Mouse (Mus musculus) ovary, adult 18-20 months (tissue): Measurements from ENCODE around the gene Oat.

Experiments
- DNase-seq: peaks from one replicate; pipeline ENCODE4 v3.0.0; 2022; ENCODE audit warnings: low spot score, mixed read lengths

Oat gene

GRCm38 (mm10) chr7:132576116-132576650 is at the start of gene Oat:
Oat (minus strand) TSS chr7:132576398.
- peak; percentile 95 for DNase-seq

GRCm38 (mm10) chr7:132624161-132624560 is 48.0 kb upstream of the Oat start:
- no peak for DNase-seq

GRCm38 (mm10) chr7:132619975-132620918 is 44.0 kb upstream of the Oat start:
- DNase-seq: no peak

- no peak for DNase-seq
These were observed 43.4 kb upstream of the Oat start for GRCm38 (mm10) chr7:132619549-132619948.

GRCm38 (mm10) chr7:132617021-132617564 is 40.9 kb upstream of the Oat start:
- no peak for DNase-seq

GRCm38 (mm10) chr7:132616391-132616790 is 40.2 kb upstream of the Oat start:
- DNase-seq: no peak

- peak; percentile 58 for DNase-seq
These were observed 39.1 kb upstream of the Oat start for GRCm38 (mm10) chr7:132615346-132615745.

GRCm38 (mm10) chr7:132611530-132611929 is 35.3 kb upstream of the Oat start:
- no peak for DNase-seq

GRCm38 (mm10) chr7:132610468-132611318 is 34.5 kb upstream of the Oat start, which contains the start of gene Lhpp:
Lhpp (plus strand) TSS chr7:132610638.
- DNase-seq: peak; percentile 69

GRCm38 (mm10) chr7:132608316-132609020 is 32.3 kb upstream of the Oat start:
- DNase-seq: no peak

- DNase-seq: no peak
These were observed 29.5 kb upstream of the Oat start for GRCm38 (mm10) chr7:132605689-132606088.

GRCm38 (mm10) chr7:132604720-132605119 is 28.5 kb upstream of the Oat start:
- DNase-seq: no peak

GRCm38 (mm10) chr7:132600926-132601325 is 24.7 kb upstream of the Oat start:
- DNase-seq: no peak

GRCm38 (mm10) chr7:132600026-132600425 is 23.8 kb upstream of the Oat start:
- DNase-seq: no peak

GRCm38 (mm10) chr7:132599071-132599975 is 23.1 kb upstream of the Oat start, which contains the start of gene Nkx1-2:
Nkx1-2 (minus strand) TSS chr7:132599637.
- no peak for DNase-seq

GRCm38 (mm10) chr7:132597251-132598041 is 21.2 kb upstream of the Oat start:
- DNase-seq: no peak

- no peak for DNase-seq
These were observed 20.5 kb upstream of the Oat start for GRCm38 (mm10) chr7:132596557-132597250.

- DNase-seq: no peak
These were observed 19.6 kb upstream of the Oat start for GRCm38 (mm10) chr7:132595787-132596186.

GRCm38 (mm10) chr7:132594325-132594724 is 18.1 kb upstream of the Oat start:
- DNase-seq: no peak
